Mouse (Mus musculus): ENCODE results near the gene Oas1d. TPM values are rescaled to one million over a fixed set of nuclear protein-coding genes. Genes with fewer than 3 reads are reported as not detected.

The Oas1d gene
- polyA plus RNA-seq, 1 experiment from 2014 or later = not detected

- Histone ChIP-seq H3K27me3 (replicated peaks; ENCODE audit: low read depth, poor library complexity, severe bottlenecking) (no peaks in the 10 kb centered on the region), H3K36me3 (replicated peaks) (no peaks in the 10 kb centered on the region), H3K9me3 (0 out of 2 replicates have a peak, but pooled peaks cover under 1% of the 10 kb centered on the region), H3K4me3 (no peak overlapping the region), H3K27ac (replicated peaks) (no peak overlapping the region), H3K4me1 (0 out of 2 replicates have a peak, but pooled peaks cover 3% of the 10 kb centered on the region)
- DNase-seq (ENCODE audit: low spot score) = peak; percentile 56
- WGBS = 18% methylated on average over 5 of the region's 5 CpGs
These were observed 39.6 kb downstream of the Oas1d start for GRCm38 (mm10) chr5:120953974-120954373.

- Histone ChIP-seq H3K36me3 (replicated peaks) (no peaks in the 10 kb centered on the region), H3K9me3 (peaks cover 4% of the 10 kb centered on the region; the same call in 1 of the 2 replicates), H3K27ac (replicated peaks) (no peak overlapping the region), H3K4me3 (no peak overlapping the region), H3K4me1 (no peaks in the 10 kb centered on the region), H3K27me3 (replicated peaks; ENCODE audit: low read depth, poor library complexity, severe bottlenecking) (no peaks in the 10 kb centered on the region)
- 64% methylated on average over 4 of the region's 4 CpGs for WGBS
- DNase-seq (ENCODE audit: low spot score) = peak; percentile 35
These were observed 46.7 kb downstream of the Oas1d start for GRCm38 (mm10) chr5:120961004-120961403.

GRCm38 (mm10) chr5:120966156-120966555, 51.8 kb downstream of the Oas1d start:
- Histone ChIP-seq H3K4me3 (no peak overlapping the region), H3K27ac (replicated peaks) (no peak overlapping the region), H3K9me3 (no peaks in the 10 kb centered on the region), H3K27me3 (replicated peaks; ENCODE audit: low read depth, poor library complexity, severe bottlenecking) (no peaks in the 10 kb centered on the region), H3K4me1 (no peaks in the 10 kb centered on the region), H3K36me3 (replicated peaks) (no peaks in the 10 kb centered on the region)
- 86% methylated on average over 4 of the region's 4 CpGs for WGBS
- DNase-seq (ENCODE audit: low spot score) = no peak

- Histone ChIP-seq H3K4me1 (no peaks in the 10 kb centered on the region), H3K4me3 (no peak overlapping the region), H3K9me3 (no peaks in the 10 kb centered on the region), H3K36me3 (replicated peaks) (no peaks in the 10 kb centered on the region), H3K27me3 (replicated peaks; ENCODE audit: low read depth, poor library complexity, severe bottlenecking) (no peaks in the 10 kb centered on the region), H3K27ac (replicated peaks) (no peak overlapping the region)
- DNase-seq (ENCODE audit: low spot score) = no peak
- WGBS = 91% methylated on average over 8 of the region's 8 CpGs
These were observed 52.6 kb downstream of the Oas1d start for GRCm38 (mm10) chr5:120966894-120967293.

- no peaks in the 10 kb centered on the region for H3K4me1 ChIP-seq
- no peaks in the 10 kb centered on the region for H3K9me3 ChIP-seq
- 85% methylated on average over 13 of the region's 13 CpGs for WGBS
- H3K27me3 ChIP-seq (replicated peaks; ENCODE audit: low read depth, poor library complexity, severe bottlenecking) = no peaks in the 10 kb centered on the region
- DNase-seq (ENCODE audit: low spot score) = no peak
- no peaks in the 10 kb centered on the region for H3K36me3 ChIP-seq (replicated peaks)
- H3K4me3 ChIP-seq = no peak overlapping the region
- H3K27ac ChIP-seq (replicated peaks) = no peak overlapping the region
These were observed 53.2 kb downstream of the Oas1d start for GRCm38 (mm10) chr5:120967355-120968133.

- H3K9me3 ChIP-seq = no peaks in the 10 kb centered on the region
- H3K27ac ChIP-seq (replicated peaks) = no peak overlapping the region
- 68% methylated on average over 4 of the region's 4 CpGs for WGBS
- DNase-seq (ENCODE audit: low spot score) = no peak
- H3K4me1 ChIP-seq = no peaks in the 10 kb centered on the region
- H3K36me3 ChIP-seq (replicated peaks) = no peaks in the 10 kb centered on the region
- no peaks in the 10 kb centered on the region for H3K27me3 ChIP-seq (replicated peaks; ENCODE audit: low read depth, poor library complexity, severe bottlenecking)
- no peak overlapping the region for H3K4me3 ChIP-seq
These were observed 53.8 kb downstream of the Oas1d start for GRCm38 (mm10) chr5:120968134-120968532.

GRCm38 (mm10) chr5:120968799-120969198, 54.5 kb downstream of the Oas1d start:
- H3K4me3 ChIP-seq = no peak overlapping the region
- H3K9me3 ChIP-seq = no peaks in the 10 kb centered on the region
- no peaks in the 10 kb centered on the region for H3K36me3 ChIP-seq (replicated peaks)
- DNase-seq (ENCODE audit: low spot score) = no peak
- H3K27me3 ChIP-seq (replicated peaks; ENCODE audit: low read depth, poor library complexity, severe bottlenecking) = no peaks in the 10 kb centered on the region
- H3K4me1 ChIP-seq = no peaks in the 10 kb centered on the region
- H3K27ac ChIP-seq (replicated peaks) = no peak overlapping the region
- 88% methylated on average over 8 of the region's 8 CpGs for WGBS

GRCm38 (mm10) chr5:120969703-120970102, 55.4 kb downstream of the Oas1d start:
- Histone ChIP-seq H3K27ac (replicated peaks) (no peak overlapping the region), H3K27me3 (replicated peaks; ENCODE audit: low read depth, poor library complexity, severe bottlenecking) (no peaks in the 10 kb centered on the region), H3K36me3 (replicated peaks) (no peaks in the 10 kb centered on the region), H3K4me3 (no peak overlapping the region), H3K9me3 (no peaks in the 10 kb centered on the region), H3K4me1 (no peaks in the 10 kb centered on the region)
- WGBS = 49% methylated on average over 4 of the region's 4 CpGs
- DNase-seq (ENCODE audit: low spot score) = no peak

Other genes starting within 250 kb of the Oas1d start
- 1.8 and 2.2 TPM in 2 replicates for gene Dtx1, start 202.6 kb upstream of the Oas1d start, polyA plus RNA-seq (2016; fragmentation: Nextera tagmentation; extraction: Ambion mirVana)
- gene Oas2, start 164.7 kb upstream of the Oas1d start, polyA plus RNA-seq (2016; fragmentation: Nextera tagmentation; extraction: Ambion mirVana) = 0.06 and 0.10 TPM in 2 replicates
- 0.06 TPM in 1 of 2 replicates, not detected in the other for gene Oas3, start 136.9 kb upstream of the Oas1d start, polyA plus RNA-seq (2016; fragmentation: Nextera tagmentation; extraction: Ambion mirVana)
- not detected in 2 replicates for gene Oas1e, start 119.0 kb upstream of the Oas1d start, polyA plus RNA-seq (2016; fragmentation: Nextera tagmentation; extraction: Ambion mirVana)
- 0.14 and 0.49 TPM in 2 replicates for gene Oas1c, start 102.0 kb upstream of the Oas1d start, polyA plus RNA-seq (2016; fragmentation: Nextera tagmentation; extraction: Ambion mirVana)
- not detected in 2 replicates for gene Oas1f, start 67.2 kb upstream of the Oas1d start, polyA plus RNA-seq (2016; fragmentation: Nextera tagmentation; extraction: Ambion mirVana)
- gene Oas1h, start 53.1 kb upstream of the Oas1d start, polyA plus RNA-seq (2016; fragmentation: Nextera tagmentation; extraction: Ambion mirVana) = not detected in 2 replicates
- gene Oas1g, start 26.9 kb upstream of the Oas1d start, polyA plus RNA-seq (2016; fragmentation: Nextera tagmentation; extraction: Ambion mirVana) = not detected in 2 replicates
- 0.30 and 0.59 TPM in 2 replicates for gene Oas1a, start 7.0 kb upstream of the Oas1d start, polyA plus RNA-seq (2016; fragmentation: Nextera tagmentation; extraction: Ambion mirVana)
- 0.14 and 0.20 TPM in 2 replicates for gene Rph3a, start 95.6 kb downstream of the Oas1d start, polyA plus RNA-seq (2016; fragmentation: Nextera tagmentation; extraction: Ambion mirVana)